Mouse (Mus musculus) E14TG2a.4 (cell line): ENCODE data around the gene Gpx1.

Experiments
- CTCF ChIP-seq: conservative IDR thresholded peaks from 2 replicates; pipeline ENCODE4 v1.5.1; 2014; ENCODE audit warnings: low read length
- POU5F1 ChIP-seq: IDR thresholded peaks from 2 replicates; pipeline ENCODE4 v1.6.1; 2014; ENCODE audit warnings: low read length, borderline replicate concordance

DNA sequence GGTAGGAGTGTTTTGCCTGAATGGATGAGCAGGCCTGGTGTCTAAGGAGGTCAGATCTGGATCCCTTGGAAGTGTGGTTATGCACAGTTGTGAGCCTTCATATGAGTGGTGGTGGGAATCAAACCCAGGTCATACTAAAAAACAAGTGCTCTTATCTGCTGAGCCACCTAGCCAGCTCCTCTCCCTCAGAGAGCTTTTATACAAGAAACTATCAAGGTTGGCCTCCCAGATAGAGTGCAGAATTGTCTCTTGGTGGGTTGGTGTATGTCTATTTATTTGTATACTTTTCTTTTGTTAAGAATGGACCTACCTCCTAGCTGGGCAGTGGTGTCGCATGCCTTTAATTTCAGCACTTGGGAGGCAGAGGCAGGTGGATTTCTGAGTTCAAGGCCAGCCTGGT lies 5.1 kb downstream of the Gpx1 start:
- TF ChIP-seq CTCF (no peak), POU5F1 (no peak)
